Mouse (Mus musculus) lung, postnatal 0 days (tissue): ENCODE data around the gene Ncor1.

Experiments
- CTCF ChIP-seq: IDR thresholded peaks from 2 replicates; pipeline ENCODE4 v1.5.1; 2016; ENCODE audit warnings: antibody characterized with exemption, mild to moderate bottlenecking
- EP300 ChIP-seq: IDR thresholded peaks from 2 replicates; pipeline ENCODE4 v1.6.1; 2016; ENCODE audit warnings: antibody characterized with exemption, mild to moderate bottlenecking, control low read depth

GRCm38 (mm10) chr11:62448971-62449370, 9.4 kb downstream of the Ncor1 start:
- TF ChIP-seq EP300 (no peak), CTCF (no peak)
